Mouse (Mus musculus) layer of hippocampus, adult 8-10 months (tissue): ENCODE measurements at regions not wholly inside any gene's neighbourhood (a gene's known extent, or its start where the extent isn't known, plus 50 kb on each side); places are given as distances from the start of the nearest gene placed in this dataset.

Source experiments
- DNase-seq, 2 experiments: peaks; one replicate each; pipeline ENCODE4 v3.0.0; 2022; ENCODE audit warnings: low spot score in 2 of 2

DNA sequence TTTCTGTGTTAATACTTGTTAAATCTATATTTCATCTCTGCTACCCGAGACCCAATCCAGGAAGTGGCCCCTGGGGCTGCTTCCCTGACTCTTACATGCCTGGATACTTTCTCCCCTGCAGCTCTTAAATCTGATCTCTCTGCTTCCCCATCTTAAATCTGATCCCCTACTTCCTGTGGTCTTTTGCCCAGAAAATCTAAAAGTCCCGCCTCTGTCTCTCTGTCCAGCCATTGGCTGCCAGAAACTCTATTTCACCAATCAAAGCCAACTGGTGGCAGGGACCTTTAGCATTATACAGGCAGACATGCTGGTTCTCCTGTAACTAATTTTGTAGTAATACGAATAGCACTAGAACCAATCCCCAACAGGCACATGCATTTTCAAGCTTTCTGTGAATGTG is 59.0 kb upstream of the Ccdc91 start:
- no peak for DNase-seq

DNA sequence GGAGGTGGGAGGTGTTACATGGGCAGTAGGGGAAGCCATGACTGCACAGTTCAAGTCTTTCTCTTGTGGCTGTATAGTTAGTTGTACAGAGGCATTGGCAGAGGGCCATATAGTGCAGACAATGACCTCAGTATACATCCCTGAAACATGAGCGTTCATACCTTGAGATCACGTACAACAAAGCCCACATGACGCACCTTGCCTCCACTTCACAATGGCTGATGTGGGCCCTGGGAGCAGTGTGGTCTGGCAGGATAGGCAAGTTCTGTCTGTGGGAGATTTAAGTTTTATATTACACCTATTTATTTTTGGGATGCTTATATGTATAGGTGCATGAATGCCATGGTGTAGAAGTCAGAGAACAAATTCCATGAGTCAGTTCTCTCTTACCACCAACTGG is 61.9 kb upstream of the Ccdc91 start:
- DNase-seq: no peak

DNA sequence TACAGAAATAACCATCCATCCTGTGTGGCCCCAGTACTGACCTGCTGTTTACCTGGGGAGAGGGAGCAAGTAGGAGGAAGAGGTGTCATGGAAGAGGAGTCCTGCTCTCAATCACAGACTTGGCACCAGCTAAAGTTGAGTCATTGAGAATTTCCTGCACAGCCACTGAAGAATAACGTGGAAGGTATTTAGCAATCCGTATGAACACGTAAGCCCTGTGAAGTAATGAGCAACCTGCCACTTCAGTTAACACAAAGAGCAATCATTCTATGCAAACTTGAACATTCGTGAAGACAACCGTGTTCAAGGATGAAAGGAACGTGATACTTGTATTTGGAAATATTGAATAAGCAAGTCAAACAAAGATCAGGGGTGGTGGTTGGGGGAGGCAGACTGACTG is 77.6 kb upstream of the Ccdc91 start:
- DNase-seq: no peak

DNA sequence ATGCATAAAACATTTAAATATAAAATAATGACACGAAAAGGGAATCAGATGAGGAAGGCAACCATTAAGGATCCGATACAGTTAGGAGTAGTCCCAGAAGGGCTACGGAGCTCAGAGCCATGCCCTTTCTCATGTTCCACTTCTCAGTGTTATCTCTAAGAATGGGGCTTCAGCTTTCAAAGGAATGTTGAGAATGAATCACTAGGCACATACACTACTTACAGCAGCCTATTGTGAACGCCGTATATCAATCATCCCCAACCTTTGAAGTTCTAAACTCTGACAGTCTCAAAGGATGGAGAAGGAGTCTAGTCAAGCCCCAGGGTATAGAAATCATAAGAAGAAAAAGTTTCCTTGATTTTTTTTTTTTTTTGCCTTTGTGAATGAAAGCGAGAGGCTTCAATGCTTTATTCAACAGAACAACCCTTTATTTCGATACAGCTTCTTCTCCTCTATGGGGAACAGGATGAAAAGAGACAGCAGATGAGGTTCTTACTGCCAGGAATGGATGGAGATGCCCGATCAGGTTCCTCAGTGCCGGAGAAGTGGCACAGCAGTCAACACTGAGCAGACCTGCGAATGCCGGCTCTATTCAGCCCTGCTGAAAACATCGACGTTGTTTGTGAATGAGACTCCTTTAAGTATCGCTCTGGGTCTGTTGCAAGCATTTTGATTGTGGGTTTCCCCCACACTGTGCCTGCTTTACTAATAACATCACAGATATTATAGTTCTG is 84.0 kb upstream of the Ccdc91 start:
- no peak for DNase-seq

DNA sequence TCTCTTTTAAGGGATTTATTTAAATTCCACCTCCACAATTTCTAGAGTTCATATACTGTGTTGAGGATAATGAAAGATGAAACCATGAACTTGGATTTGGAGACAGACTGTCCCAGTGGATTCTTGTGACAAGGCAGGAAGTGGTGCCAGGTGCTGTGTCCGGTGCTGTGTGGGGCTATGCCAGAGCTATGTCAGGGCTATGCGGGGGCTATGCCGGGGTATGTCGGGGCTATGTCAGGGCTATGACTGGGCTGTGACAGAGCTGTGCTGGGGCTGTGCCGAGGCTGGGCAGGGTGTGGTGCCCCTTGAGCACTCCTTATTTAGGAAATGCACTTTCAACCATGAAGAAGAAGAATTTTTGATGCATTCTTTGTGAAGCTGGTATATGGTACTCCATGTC is 85.1 kb upstream of the Ccdc91 start:
- no peak for DNase-seq

DNA sequence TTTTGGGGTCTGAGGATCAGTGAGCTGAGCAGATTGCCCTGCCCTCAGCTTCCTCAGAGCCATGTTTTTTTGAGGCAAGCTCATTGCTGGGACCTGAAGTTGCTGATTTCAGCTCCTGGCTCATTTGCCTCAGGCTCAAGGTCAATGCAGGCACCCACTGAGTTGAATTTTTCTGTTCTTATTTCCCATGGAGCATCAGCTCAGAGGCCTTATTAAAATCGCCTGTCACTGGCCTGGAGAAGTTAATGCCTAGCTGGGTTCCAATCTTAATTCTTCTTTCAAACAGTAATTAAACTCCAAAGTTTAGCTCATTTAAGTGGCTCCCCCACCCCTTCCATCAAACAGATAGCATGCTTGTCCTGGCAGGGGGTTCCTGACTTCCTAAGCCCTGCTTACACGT is 86.9 kb upstream of the Ccdc91 start:
- DNase-seq: no peak

DNA sequence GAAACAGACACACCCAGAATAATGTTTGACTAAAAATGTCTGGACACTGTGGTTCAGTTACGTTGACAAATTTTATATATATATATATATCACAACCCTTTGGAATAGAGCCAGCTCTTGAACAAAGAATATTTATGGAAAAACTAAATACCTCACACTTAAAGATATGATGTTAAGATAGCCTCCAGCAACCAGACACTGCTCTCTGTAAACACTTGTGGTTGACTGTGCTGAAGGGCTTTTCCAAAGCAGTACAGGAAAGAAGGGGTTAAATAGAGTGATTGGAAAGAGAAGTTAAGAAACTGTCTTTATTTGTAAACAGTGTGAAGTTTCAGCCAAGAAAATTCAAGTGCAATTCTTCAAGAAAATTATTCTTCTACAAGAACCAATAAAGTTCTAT is 90.0 kb upstream of the Ccdc91 start:
- no peak for DNase-seq

DNA sequence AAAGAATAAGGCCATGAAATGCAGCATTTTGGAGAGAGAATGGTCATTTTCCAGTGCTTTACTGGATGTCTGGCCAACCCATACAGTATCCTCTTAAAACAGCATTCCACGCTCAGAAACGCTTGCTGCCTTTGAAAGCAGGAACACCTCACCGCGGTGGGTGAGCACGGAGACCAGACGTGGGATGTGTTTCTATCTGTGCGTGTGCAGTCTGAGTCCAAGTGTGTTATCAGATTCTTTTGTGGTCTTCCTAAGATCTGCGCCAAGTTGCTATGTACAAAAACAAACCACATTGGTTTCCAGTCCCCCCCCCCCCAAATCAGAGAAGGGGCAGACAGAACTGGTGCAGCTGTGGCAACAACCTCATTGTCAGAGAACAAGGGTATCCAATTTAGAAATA is 95.1 kb upstream of the Ccdc91 start:
- no peak for DNase-seq

DNA sequence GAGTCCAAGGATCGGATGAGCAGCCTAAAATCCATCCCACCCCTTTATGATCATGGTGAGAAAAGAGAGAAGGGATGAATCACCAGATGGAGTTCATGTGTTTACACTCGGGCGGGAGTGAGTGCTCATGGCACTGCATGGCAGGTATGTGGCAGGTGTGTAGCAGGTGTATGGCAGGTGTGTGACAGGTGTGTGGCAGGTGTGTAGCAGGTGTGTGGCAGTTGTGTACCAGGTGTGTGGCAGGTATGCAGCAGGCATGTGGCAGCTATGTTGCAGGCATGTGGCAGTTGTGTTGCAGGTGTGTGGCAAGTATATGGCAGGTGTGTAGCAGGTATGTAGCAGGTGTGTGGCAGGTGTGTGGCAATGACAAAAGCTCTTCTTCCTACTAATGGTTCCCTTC is 97.9 kb upstream of the Ccdc91 start:
- no peak for DNase-seq

DNA sequence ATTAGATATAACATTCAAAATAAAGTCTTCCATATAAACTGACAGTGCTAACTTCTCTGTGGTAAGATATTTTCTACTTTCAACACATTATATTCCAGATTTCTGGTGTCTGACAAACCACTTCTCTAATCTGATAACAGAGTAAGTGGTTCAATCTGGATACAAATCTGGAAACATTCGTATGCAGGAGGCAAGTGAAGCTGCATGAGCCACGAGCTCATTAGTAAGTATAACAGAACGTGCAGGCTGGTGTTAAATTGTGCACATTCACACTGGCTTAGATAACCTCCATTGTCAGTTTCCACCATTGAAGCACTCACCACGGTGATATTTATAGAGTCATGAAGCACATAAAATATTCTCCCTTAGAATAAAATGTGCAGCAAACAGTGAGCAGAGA is 103.9 kb upstream of the Ccdc91 start:
- DNase-seq: peak in 1 of 2 experiments; percentile 6

DNA sequence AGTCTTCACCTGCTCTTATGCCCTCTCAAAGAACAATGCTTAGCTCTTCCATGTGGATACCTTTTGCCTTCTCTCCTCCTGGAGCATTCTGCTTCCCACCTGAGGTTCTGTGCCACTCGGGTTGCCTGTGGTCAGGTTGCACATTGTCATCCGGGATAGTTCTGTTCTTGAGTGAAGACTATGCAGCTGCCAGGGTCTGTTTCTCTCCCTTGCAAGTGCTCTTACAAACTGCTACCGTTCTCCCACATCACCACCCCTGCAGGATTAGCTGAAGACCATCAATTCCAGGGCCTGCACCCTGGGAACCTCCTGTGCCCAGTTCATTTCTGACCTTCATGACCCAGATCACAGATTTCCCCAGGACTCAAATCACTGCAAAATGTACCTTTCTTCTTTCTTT is 104.3 kb upstream of the Ccdc91 start:
- DNase-seq: no peak

DNA sequence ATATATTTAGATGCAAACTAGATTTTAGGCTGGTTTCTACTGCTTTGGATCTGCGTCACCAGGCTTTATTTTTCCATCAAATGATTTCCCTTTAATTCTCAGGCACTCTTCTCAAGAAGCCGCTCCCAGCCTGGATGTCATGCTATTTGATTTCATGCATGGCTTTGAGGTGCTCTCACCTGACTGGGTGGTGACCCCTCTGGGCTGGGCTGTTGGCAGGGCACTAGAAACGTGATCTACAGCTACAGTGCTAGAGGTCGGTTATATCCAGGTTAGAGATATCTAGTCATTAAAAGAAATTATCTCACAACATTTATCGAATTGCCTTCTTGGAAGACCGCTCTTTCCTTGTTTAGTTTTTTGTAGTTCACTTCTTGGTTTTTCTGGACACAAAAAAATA is 98.9 kb upstream of the Pthlh start:
- no peak for DNase-seq

DNA sequence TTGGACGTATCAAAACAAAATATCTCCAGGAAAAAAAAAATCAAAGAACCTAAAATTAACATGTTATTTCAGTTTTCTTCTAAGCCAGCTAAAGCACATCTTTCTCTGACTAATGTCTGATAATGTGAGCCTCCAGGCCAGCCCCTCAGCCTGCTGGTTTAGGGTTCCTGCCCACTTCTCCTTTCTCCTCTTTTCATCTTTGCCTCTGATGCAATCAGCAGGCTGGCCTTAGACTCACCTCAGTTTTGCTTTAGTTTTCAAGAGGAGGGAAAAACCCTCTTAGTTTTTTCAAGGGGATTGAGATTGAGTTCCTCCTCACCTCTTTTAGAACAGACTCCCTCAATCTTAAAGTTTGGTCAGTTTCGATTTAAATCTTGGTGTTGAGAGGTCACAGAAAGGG is 93.0 kb upstream of the Pthlh start:
- DNase-seq: no peak

DNA sequence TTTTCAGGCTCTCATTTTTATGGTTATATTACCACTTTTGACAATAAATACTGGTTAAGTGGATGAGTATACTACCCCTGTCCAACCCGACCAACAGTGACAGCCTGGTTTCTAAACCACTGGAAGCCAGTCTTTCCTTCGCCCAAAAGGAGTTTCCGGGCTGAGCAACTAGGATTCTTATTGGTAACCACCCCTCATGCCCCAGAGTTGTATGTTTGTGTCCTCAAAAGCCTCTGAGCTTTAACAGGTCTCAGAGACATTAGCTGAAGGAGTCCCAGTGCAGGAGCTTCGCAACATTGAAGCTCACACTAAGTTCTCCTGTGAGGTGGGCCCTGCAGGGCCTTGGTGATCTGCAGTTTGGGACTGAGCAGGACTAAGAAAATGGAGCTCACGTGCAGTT is 92.6 kb upstream of the Pthlh start:
- no peak for DNase-seq

DNA sequence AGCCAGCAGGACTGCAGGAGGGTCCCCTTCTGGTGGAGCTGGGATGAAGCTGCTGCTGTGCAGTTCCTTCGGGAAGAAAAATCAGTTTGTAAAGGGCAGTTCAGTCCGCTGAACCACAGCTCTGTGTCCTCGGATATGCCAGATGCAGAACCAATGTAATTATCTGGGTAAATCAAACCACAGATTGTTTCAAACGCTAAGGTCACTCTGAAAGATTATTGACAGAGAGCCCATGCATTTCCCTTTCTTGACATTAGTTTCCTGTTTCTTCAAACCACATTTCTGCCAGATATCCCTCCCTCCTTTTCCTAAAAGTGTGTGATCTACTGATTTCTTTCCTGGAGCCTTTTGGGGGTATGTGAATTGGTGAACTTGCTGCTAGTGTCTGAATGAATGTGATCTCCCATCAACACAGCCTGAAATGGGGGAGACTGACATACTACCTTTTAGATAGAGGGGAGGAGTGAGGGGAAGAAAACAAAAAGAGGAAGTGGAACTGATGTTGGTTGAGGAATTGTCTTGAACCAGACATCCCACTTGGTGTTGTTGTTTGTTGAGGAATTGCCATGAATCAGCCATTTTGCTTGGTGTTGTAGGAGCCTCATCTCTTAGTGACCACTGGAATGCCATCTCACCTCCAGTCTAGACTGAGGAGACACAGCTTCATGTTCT is 85.7 kb upstream of the Pthlh start:
- no peak for DNase-seq

DNA sequence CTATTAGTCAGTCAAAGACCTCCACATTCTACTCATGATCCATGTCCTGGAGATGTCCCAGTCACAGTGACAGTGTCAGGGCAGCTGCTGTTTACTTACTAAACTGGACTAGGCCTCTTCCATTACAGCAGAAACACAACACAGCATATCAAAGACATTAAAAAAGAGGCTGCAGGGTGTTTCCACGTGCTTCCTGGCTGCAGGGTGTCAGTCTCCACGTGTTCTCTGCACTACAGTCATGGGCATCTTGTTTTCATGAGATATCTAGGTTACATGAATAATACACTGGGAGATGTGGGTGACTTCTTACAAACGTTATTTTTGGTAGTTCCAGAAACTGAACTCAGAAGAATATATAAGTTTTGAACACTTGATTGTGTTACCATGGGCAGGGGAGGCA is 84.6 kb upstream of the Pthlh start:
- no peak for DNase-seq

DNA sequence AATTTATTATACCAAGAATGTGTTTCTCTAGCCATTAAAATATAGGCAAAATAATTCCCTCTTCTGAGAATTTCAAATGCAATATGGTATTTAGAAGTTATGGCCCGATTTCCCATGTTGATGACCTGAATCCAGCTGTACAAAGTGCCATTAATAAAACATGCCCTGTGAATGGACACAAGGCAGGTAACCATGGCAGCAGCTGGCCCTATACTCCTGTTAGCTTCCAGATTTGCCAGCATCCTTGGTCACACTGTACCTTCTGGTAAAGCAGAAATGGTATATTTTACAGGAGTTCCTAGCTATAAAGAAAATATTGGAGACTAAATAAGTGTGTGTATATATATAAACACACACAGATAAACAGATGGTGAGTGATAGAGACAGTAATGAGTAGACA is 77.1 kb upstream of the Pthlh start:
- DNase-seq: no peak

DNA sequence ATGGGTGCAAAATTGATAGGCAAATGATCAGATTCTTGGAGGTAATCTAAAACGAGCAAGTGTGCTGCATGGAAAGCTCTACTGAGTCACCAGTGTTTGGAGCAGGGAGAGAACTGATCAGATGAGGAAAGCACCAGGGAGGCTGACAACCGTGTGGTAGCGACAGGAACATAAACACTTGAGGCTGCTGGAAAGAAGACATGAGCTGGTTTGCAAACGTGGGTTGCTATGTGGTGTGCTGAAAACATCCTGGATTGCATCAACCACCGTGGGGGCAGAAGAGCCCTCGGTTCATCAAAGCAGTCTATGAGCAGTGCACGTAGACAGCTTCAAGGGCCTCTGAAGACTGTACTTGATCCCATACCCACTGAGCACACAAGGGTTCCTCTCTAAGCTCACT is 69.0 kb upstream of the Pthlh start:
- peak; percentile 5 to 14 for DNase-seq

DNA sequence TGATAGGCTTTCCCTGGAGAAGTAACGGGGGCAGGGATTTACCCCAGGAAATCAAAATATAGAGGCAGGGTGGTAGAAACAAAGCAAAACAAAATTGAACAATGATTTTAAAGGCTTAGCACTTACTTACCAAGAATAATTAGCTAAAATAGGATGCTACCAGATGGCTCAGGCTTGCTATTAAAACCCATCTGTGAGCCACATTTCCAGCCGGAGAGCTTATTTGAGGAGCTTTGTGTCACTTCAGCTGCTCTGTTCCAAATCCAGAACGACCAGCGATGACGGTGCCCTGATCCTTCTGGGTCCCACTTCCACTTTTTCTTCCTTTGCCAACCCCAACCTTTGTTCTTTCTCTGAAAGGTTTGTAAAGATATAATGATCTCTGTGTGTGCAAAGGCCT is 65.2 kb upstream of the Pthlh start:
- peak; percentile 74 to 80 for DNase-seq

DNA sequence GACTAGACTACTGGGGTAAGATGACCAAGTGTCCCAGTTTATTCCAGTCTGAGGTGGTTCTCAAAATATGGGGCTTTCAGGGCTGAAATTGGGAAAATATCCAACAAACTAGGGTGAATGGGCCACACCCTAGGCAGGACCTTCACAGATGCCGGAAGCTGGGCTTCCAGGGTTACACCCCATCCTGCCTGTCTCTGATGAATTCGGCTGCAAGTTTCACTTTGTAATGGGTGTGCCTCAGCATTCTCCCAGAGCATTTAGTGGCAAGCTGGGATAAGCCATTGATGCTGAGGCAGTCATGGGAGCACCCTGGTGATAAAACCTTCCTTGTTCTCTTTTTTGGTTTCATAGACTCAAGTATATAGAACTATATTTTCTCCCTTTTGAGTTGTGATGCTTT is 60.4 kb upstream of the Pthlh start:
- DNase-seq: no peak

DNA sequence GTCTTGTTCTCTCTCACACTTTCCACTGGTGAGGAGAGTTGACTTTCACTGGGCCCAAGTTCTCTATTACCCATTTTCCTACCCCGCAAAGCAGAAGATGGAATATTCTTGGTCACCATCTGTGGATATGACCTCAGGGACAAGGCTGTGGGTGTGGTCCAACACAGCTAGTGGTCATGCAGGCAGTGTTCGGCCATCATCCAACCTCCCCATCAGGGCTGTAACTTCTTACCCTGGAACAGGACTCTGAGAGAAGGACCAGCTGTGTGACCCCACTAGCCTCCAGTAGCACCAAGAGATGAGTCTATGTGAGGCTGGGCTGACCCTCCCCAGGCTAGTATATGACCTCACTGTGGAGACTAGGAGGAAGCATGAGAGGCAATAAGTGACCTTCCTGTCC is 54.1 kb upstream of the Pthlh start:
- DNase-seq: no peak

DNA sequence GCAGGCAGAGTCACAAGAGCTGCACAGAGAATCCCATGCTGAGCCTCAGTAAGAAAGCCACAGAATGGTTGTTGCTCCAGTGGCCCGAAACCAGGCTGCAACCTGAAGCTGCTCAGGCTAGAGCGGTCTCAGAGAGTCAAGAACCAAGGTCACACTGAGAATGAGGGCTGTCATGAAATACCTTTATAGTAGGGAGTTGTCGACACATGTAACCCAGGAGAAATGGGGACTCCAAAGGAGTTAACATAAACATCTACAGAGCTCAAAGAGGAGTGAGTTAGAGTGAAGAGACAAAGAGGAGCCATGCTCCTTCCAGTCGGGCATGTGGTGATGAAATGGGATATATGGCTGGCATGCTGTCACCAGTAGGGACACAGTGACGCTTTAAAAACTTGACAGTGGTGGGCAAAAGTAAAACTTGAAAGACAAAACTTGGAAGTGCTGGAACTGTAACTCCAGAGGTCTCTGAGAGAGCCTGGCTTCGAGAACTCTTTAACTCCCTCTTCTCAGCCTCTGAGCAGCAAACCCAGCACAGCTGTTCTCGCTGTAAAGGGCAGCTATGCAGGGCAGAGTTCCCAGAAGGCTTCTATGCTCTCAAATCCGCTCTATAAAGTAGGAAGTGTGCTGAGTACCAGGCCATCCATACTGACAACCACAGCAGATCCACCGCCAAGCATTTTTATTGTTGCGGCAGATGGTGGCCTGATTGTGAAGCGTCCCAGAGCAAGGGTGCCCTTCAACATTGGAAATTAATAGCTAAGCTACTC is 52.9 kb upstream of the Pthlh start:
- no peak for DNase-seq

DNA sequence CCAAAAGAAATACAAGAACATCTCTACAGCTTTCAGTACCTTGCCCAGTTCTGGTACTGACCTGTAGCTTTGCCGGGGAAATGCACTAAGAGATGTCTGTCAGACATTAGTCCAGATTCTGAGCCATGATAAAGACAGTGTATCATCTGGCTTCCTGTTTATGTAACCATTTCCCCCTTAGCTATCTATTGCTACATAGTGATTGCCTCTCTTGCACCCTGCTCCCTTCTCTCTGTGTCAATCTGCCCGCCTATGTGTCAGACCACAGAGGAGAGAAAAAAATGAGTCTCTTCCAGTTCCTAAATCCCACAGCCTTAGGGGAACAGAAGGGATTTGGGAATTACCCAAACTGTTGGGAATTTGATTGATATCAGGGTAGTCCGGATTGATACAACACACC is 52.2 kb upstream of the Pthlh start:
- DNase-seq: no peak
